ENCODE assay signal across 8 mouse cellular contexts in genomic region chr9:44510355-44510871, GRCm38 (mm10). TPM values are rescaled to one million over a fixed set of nuclear protein-coding genes. Genes with fewer than 3 reads are reported as not detected.
DNase-seq lines count a peak whose midpoint lies in the region; ATAC-seq and TF ChIP-seq lines count a peak whose summit lies in the region.

No protein-coding gene starts in this region.

- peaks cover 41% of the 10 kb centered on the region for H3K36me3 ChIP-seq in forebrain, embryonic 10.5 days (replicated peaks)
- peaks cover 36% of the 10 kb centered on the region for H3K36me3 ChIP-seq in kidney, embryonic 16.5 days (ENCODE audit: insufficient read depth, low read length)
- no peaks in the 10 kb centered on the region for H3K36me3 ChIP-seq in myocyte (ENCODE audit: control insufficient read depth, insufficient read depth)

- 35% methylated on average over 9 of the region's 9 CpGs for WGBS in forebrain, embryonic 10.5 days
- 43% methylated on average over 9 of the region's 9 CpGs for WGBS in kidney, embryonic 16.5 days

- H3ac ChIP-seq in myocyte (ENCODE audit: control insufficient read depth, insufficient read length): no peak overlapping the region

- H3K4me3 ChIP-seq in forebrain, embryonic 10.5 days: peak overlapping the region; percentile 48
- H3K4me3 ChIP-seq in kidney, embryonic 16.5 days (ENCODE audit: low read length): no peak overlapping the region
- no peak overlapping the region for H3K4me3 ChIP-seq in myocyte

- H3K27ac ChIP-seq in forebrain, embryonic 10.5 days: 0 out of 2 replicates have a peak overlapping the region, but pooled peaks have one; percentile 32
- H3K27ac ChIP-seq in kidney, embryonic 16.5 days (ENCODE audit: low read length): no peak overlapping the region; the same call in 1 of the 2 replicates

- DNase-seq in cerebellum, adult 9-11 months: peak; percentile 57
- DNase-seq in cerebellum, adult 9-10 months: no peak
- peak; percentile 76 for DNase-seq in CD4-positive, CD25-positive, alpha-beta regulatory T cell, adult 2 months (ENCODE audit: low read depth, low spot score)
- no peak for DNase-seq in forebrain, embryonic 10.5 days (ENCODE audit: extremely low spot score, low spot score)
- DNase-seq in layer of hippocampus, adult 11-12 months (ENCODE audit: low spot score): no peak
- DNase-seq in adrenal gland, postnatal 36 days: no peak

- ATAC-seq in kidney, embryonic 16.5 days (ENCODE audit: low FRiP score, low TSS enrichment): no peak

- peaks cover 42% of the 10 kb centered on the region for H3K4me1 ChIP-seq in forebrain, embryonic 10.5 days
- H3K4me1 ChIP-seq in kidney, embryonic 16.5 days (ENCODE audit: insufficient read depth, low read length): peaks cover 41% of the 10 kb centered on the region

- TF ChIP-seq POLR2A in myocyte (IDR thresholded peaks at IDR 0.05; ENCODE audit: insufficient read length, low read depth): no peak

- peak overlapping the region; percentile 65 for H3K4me2 ChIP-seq in kidney, embryonic 16.5 days (replicated peaks; ENCODE audit: low read depth, low read length)
- H3K4me2 ChIP-seq in myocyte (ENCODE audit: low read depth): no peak overlapping the region

- peak overlapping the region; percentile 29 for H3K9ac ChIP-seq in kidney, embryonic 16.5 days (replicated peaks; ENCODE audit: low read length)

- H3K27me3 ChIP-seq in forebrain, embryonic 10.5 days (ENCODE audit: poor library complexity, severe bottlenecking): peaks cover 22% of the 10 kb centered on the region
- no peaks in the 10 kb centered on the region for H3K27me3 ChIP-seq in kidney, embryonic 16.5 days (ENCODE audit: insufficient read depth, low read length)
- no peaks in the 10 kb centered on the region for H3K27me3 ChIP-seq in myocyte (ENCODE audit: control insufficient read depth, insufficient read depth, insufficient read length)

- H3K9me3 ChIP-seq in forebrain, embryonic 10.5 days: no peaks in the 10 kb centered on the region
- H3K9me3 ChIP-seq in kidney, embryonic 16.5 days (ENCODE audit: low read length): no peaks in the 10 kb centered on the region

- H3K79me2 ChIP-seq in myocyte (ENCODE audit: control insufficient read depth, insufficient read depth): no peaks in the 10 kb centered on the region

TF ChIP-seq in myocyte, 11 proteins besides CTCF, POLR2A, EP300 and RAD21:
- no peak for TF ChIP-seq SRF (IDR thresholded peaks at IDR 0.05; ENCODE audit: control insufficient read depth, insufficient read length, low read depth)
- TF ChIP-seq TCF12 (IDR thresholded peaks at IDR 0.05; ENCODE audit: insufficient read depth, poor library complexity, severe bottlenecking): no peak
- no peak for TF ChIP-seq TCF3 (IDR thresholded peaks at IDR 0.05; ENCODE audit: insufficient read length, low read depth)
- TF ChIP-seq MYOD1 (IDR thresholded peaks at IDR 0.05; ENCODE audit: control insufficient read depth in 1 of 3, insufficient read length in 2 of 3, low read depth in 2 of 3): peak in 2 of 3 experiments; percentile 53 to 61
- no peak for TF ChIP-seq E2F4 (IDR thresholded peaks at IDR 0.05; ENCODE audit: insufficient read depth)
- TF ChIP-seq MYOG (IDR thresholded peaks at IDR 0.05; ENCODE audit: control insufficient read depth in 1 of 3, insufficient read depth in 1 of 3, insufficient read length in 2 of 3, low read depth in 2 of 3): no peak

RNA-seq across cellular contexts. Expression of gene Bcl9l, which starts 27.8 kb away (rescaled TPM):
- polyA plus RNA-seq in forebrain, embryonic 10.5 days (2016; fragmentation: Nextera tagmentation; extraction: Ambion mirVana): 3.9 and 5.0 TPM in 2 replicates
- polyA plus RNA-seq in kidney, embryonic 16.5 days (2015; fragmentation: Nextera tagmentation; extraction: Ambion mirVana): 11.3 and 12.4 TPM in 2 replicates
- 35.4 TPM for polyA plus RNA-seq in myocyte (2012; fragmentation: generic; extraction: Trizol)
- 10 to 100 TPM; 47.6 to 51.8 TPM for total RNA-seq in adrenal gland, postnatal 36 days (2021)

RNA-seq across cellular contexts. Expression of gene Cxcr5, which starts 51.3 kb away (rescaled TPM):
- polyA plus RNA-seq in forebrain, embryonic 10.5 days (2016; fragmentation: Nextera tagmentation; extraction: Ambion mirVana): 0.05 TPM in 1 of 2 replicates, not detected in the other
- 0.11 TPM in 1 of 2 replicates, not detected in the other for polyA plus RNA-seq in kidney, embryonic 16.5 days (2015; fragmentation: Nextera tagmentation; extraction: Ambion mirVana)
- 0.01 TPM for polyA plus RNA-seq in myocyte (2012; fragmentation: generic; extraction: Trizol)
- not detected for total RNA-seq in adrenal gland, postnatal 36 days (2021)

RNA-seq across cellular contexts. Expression of gene Upk2, which starts 55.6 kb away (rescaled TPM):
- not detected in 2 replicates for polyA plus RNA-seq in forebrain, embryonic 10.5 days (2016; fragmentation: Nextera tagmentation; extraction: Ambion mirVana)
- 3.4 and 7.6 TPM in 2 replicates for polyA plus RNA-seq in kidney, embryonic 16.5 days (2015; fragmentation: Nextera tagmentation; extraction: Ambion mirVana)
- polyA plus RNA-seq in myocyte (2012; fragmentation: generic; extraction: Trizol): not detected
- not detected for total RNA-seq in adrenal gland, postnatal 36 days (2021)

Comparison
In these comparisons a context has a peak if more than half of its experiments do, and no peak if none do; other contexts are left out.
1. DNase-seq: peak in cerebellum, adult 9-11 months (single experiment) and CD4-positive, CD25-positive, alpha-beta regulatory T cell, adult 2 months (single experiment); none in cerebellum, adult 9-10 months (single experiment), forebrain, embryonic 10.5 days (single experiment), layer of hippocampus, adult 11-12 months (single experiment) and adrenal gland, postnatal 36 days (0 of 2).